Mouse (Mus musculus) hindbrain, embryonic 12.5 days (tissue): ENCODE data around the gene Por. TPM values are rescaled to one million over a fixed set of nuclear protein-coding genes. Genes with fewer than 3 reads are reported as not detected.

ENCODE experiments used
- ATAC-seq: fragments of 200-750 bp; cut with Nextera tagmentation; 2 replicates; pipeline ENCODE4 v1.8.0; 2017; ENCODE audit warnings: moderate TSS enrichment; ENCODE audit not compliant: low FRiP score
- H3K27ac ChIP-seq: fragments of 300-500 bp; sonication (generic); 2 replicates; pipeline ENCODE4 v1.5.1; 2016; ENCODE audit warnings: mild to moderate bottlenecking
- H3K27me3 ChIP-seq: fragments of 300-500 bp; sonication (generic); 2 replicates; pipeline ENCODE4 v1.6.1; 2016; ENCODE audit warnings: mild to moderate bottlenecking
- H3K36me3 ChIP-seq: fragments of 300-500 bp; sonication (generic); 2 replicates; pipeline ENCODE4 v1.6.1; 2016; ENCODE audit warnings: mild to moderate bottlenecking
- H3K4me1 ChIP-seq: fragments of 300-500 bp; sonication (generic); 2 replicates; pipeline ENCODE4 v1.6.1; 2016
- H3K4me2 ChIP-seq: fragments of 300-500 bp; sonication (generic); replicated peaks from 2 replicates; pipeline ENCODE4 v1.6.1; 2016; ENCODE audit warnings: mild to moderate bottlenecking
- H3K4me3 ChIP-seq: fragments of 300-500 bp; sonication (generic); 2 replicates; pipeline ENCODE4 v1.5.1; 2016; ENCODE audit warnings: mild to moderate bottlenecking
- H3K9ac ChIP-seq: fragments of 300-500 bp; sonication (generic); 2 replicates; pipeline ENCODE4 v1.6.1; 2016; ENCODE audit warnings: mild to moderate bottlenecking, moderate library complexity
- H3K9me3 ChIP-seq: fragments of 300-500 bp; sonication (generic); replicated peaks from 2 replicates; pipeline ENCODE4 v1.6.1; 2016; ENCODE audit warnings: mild to moderate bottlenecking
- WGBS: fragments of 180-500 bp; shearing (Covaris S2); methylation state at CpG from one replicate; pipeline ENCODE4 v1.1.7; 2016; 5-methylcytosine and 5-hydroxymethylcytosine counted together
- polyA plus RNA-seq: library from polyadenylated mRNA; unstranded; fragments of >200 nt; fragmentation: Nextera tagmentation; extraction: Ambion mirVana; gene quantifications from 2 replicates; pipeline ENCODE4 v1.2.1, GENCODE M21; 2016

The Por gene
- polyA plus RNA-seq, 1 experiment from 2014 or later: 119 TPM

DNA sequence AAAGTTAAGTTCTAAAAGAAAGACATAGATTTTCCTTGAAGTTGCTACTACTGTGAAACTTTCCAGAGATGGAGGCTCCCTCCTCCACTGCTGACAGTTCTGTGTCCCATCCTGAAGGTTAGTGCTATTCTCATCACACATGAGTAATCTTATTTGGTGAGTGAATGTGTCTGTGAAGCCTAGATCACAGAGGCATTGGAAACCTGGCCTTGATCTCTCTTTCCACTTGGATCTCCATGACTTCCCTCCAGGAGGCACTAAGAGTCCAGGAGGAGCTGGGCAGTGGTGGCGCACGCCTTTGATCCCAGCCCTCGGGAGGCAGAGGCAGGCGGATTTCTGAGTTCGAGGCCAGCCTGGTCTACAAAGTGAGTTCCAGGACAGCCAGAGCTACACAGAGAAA is 12.2 kb downstream of the Por start:
- no peak overlapping the region for H3K27ac ChIP-seq
- no peaks in the 10 kb centered on the region for H3K9me3 ChIP-seq
- no peak overlapping the region for H3K4me3 ChIP-seq
- no peaks in the 10 kb centered on the region for H3K36me3 ChIP-seq
- no peak overlapping the region for H3K9ac ChIP-seq
- ATAC-seq: no peak
- H3K4me2 ChIP-seq: no peak overlapping the region
- H3K4me1 ChIP-seq: no peaks in the 10 kb centered on the region
- H3K27me3 ChIP-seq: no peaks in the 10 kb centered on the region
- WGBS: 95% methylated on average over 5 of the region's 5 CpGs

DNA sequence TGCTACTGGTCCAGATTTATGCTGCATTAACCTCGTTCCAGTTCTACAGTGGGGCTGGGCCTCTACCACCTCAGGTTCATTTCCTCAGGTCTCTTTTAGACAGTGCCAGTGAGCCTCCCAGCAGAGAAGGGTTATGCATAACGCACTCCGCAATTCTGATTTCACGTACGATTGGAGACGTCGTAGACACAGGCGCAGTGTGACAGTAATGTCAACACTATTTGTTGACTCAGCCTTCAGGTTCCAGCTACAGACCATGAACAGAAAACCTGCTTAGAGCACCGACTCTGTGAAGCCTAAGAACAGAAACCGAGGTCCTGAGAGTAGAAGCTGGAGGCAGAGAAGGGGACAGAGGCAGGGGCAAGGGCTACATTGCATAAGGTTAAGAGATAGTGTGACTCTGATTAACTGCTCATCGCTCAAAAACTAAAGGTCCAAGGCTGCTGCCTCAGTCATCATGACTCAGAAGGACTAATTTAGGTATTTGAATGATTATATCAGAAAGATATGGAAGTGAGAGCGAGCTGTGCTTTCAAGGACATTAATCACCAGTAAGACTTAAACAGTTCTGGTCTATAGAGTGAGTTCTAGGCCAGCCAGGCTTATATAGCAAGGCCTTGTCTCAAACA is 13.2 kb downstream of the Por start:
- no peak overlapping the region for H3K4me2 ChIP-seq
- no peak overlapping the region for H3K9ac ChIP-seq
- ATAC-seq: no peak
- 88% methylated on average over 12 of the region's 12 CpGs for WGBS
- no peaks in the 10 kb centered on the region for H3K27me3 ChIP-seq
- no peak overlapping the region for H3K27ac ChIP-seq
- H3K4me3 ChIP-seq: no peak overlapping the region
- no peaks in the 10 kb centered on the region for H3K36me3 ChIP-seq
- 0 out of 2 replicates have a peak, but pooled peaks cover 2% of the 10 kb centered on the region for H3K4me1 ChIP-seq
- H3K9me3 ChIP-seq: no peaks in the 10 kb centered on the region

DNA sequence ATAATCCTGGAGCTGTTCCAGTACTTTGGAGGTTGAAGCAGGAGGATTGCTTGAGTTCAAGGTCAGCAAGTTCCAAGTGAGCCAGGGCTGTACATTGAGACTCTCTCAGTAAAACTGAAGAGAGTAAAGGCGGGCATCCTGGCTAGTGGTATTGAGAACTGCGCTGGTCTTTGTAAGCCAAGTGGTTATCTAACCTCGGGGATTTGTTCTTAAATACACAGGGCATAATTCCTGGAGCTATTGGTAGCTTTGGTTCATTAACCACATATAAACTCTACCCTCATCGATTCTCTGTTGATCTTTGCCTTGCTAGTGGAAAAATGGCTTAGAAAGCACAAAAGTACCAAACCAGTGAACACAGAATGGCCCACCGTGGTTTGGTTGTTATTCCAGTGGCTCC is 20.6 kb downstream of the Por start:
- Histone ChIP-seq H3K27me3 (no peaks in the 10 kb centered on the region), H3K9ac (peak overlapping the region; percentile 85; the same call in 1 of the 2 replicates), H3K27ac (no peak overlapping the region), H3K4me1 (peaks cover 21% of the 10 kb centered on the region), H3K4me3 (peak overlapping the region; percentile 77), H3K9me3 (no peaks in the 10 kb centered on the region), H3K36me3 (0 out of 2 replicates have a peak, but pooled peaks cover 4% of the 10 kb centered on the region), H3K4me2 (peak overlapping the region; percentile 97)
- 89% methylated on average over 5 of the region's 5 CpGs for WGBS
- ATAC-seq: no peak

DNA sequence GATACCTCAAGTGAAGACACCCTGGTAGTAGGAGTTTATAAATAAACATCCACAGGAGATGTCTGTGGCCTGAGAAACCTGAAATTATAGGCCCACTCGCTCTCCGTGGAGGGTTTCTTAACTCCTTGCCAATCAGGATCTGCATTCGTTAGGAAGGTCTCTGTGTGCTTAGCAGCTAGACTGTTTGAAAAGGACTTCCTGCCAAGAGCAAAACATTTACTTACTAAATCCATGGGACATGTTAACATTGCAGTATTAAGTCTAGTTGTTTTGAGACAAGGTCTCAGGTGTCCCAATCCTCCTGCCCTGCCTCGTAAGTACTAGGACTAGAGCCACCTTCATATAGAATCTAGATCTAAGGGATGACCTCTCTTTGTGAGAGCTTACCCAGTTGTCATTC is 21.4 kb downstream of the Por start:
- H3K4me2 ChIP-seq: no peak overlapping the region
- no peak overlapping the region for H3K27ac ChIP-seq
- 0 out of 2 replicates have a peak, but pooled peaks cover 4% of the 10 kb centered on the region for H3K36me3 ChIP-seq
- H3K27me3 ChIP-seq: no peaks in the 10 kb centered on the region
- no peak overlapping the region for H3K4me3 ChIP-seq
- H3K9me3 ChIP-seq: no peaks in the 10 kb centered on the region
- no peak for ATAC-seq
- H3K9ac ChIP-seq: no peak overlapping the region
- WGBS: 91% methylated on average over 4 of the region's 4 CpGs
- peaks cover 24% of the 10 kb centered on the region for H3K4me1 ChIP-seq

DNA sequence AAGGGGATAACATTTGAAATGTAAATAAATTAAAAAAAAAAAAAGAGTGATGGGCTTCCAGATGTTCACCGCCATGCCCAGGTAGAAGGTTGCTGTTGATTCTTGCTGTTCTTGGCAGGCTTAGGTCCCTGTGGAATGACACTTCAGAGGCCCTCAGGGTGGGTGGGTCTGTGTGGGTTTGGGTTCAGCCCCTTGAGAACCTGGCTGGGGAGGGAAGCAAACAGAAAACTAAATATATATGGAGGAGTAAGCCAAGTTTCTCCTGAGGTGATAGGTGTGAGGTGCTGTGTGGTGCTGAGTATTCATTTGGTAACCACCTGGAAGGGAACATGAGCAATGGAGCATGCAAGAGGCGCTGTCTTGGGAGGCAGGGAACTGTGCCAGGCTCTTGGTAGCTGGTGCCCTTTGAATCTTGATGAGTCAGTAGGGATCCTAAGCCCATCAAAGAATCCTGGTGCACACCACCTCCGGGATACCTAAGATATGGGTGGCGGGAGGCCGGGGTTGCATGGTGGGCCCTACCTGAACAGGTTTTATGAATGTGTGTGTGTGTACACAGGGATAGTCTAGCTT is 23.5 kb downstream of the Por start:
- Histone ChIP-seq H3K4me2 (no peak overlapping the region), H3K36me3 (0 out of 2 replicates have a peak, but pooled peaks cover 5% of the 10 kb centered on the region), H3K4me1 (peaks cover 20% of the 10 kb centered on the region), H3K27me3 (no peaks in the 10 kb centered on the region), H3K9me3 (no peaks in the 10 kb centered on the region), H3K27ac (no peak overlapping the region), H3K4me3 (no peak overlapping the region), H3K9ac (no peak overlapping the region)
- 97% methylated on average over 5 of the region's 5 CpGs for WGBS
- no peak for ATAC-seq

DNA sequence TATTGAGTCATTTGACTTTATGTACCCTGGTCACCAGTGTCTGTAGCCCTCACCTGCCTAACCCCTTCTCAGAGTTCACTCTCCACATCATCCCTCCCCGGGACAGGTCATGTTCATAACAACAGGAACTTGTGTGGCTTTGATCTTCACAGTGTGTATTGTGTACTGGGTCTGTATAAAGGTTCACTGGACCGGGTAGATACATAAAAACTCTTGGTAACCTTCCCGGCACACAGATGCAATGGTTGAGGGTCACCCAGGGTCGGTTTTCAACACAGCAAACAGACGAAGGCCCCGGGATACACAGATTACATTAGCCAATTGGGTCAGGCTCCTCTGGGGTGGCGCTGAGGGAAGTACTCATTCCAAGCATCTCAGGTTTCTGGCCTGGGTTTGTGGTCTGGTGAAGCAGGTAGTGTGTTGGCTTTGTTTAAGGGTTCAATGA is 25.5 kb downstream of the Por start:
- Histone ChIP-seq H3K36me3 (0 out of 2 replicates have a peak, but pooled peaks cover 13% of the 10 kb centered on the region), H3K4me3 (no peak overlapping the region), H3K27ac (no peak overlapping the region), H3K9me3 (no peaks in the 10 kb centered on the region), H3K4me2 (no peak overlapping the region), H3K27me3 (no peaks in the 10 kb centered on the region), H3K9ac (no peak overlapping the region), H3K4me1 (peaks cover 11% of the 10 kb centered on the region)
- 60% methylated on average over 7 of the region's 7 CpGs for WGBS
- no peak for ATAC-seq

DNA sequence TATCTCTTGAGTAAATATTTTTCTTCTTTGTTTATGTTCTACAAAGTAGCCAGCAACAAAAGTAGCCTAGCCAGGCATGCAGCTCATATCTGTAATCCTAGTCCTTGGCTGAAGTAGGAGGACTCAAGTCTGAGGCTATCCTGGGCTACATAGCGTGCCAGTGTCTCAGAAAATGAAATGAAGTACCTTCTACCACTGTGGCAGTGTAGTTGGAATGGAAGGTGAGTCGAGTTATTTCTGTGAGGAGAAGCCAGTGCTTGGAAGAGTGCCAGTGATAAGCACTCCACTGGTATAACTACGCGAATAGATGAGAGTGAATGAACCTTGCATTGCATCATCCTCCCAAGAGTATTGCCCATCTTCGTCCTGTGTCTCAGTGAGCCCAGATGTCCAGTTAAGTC is 27.9 kb downstream of the Por start:
- Histone ChIP-seq H3K4me1 (0 out of 2 replicates have a peak, but pooled peaks cover 7% of the 10 kb centered on the region), H3K27ac (no peak overlapping the region), H3K27me3 (no peaks in the 10 kb centered on the region), H3K9ac (no peak overlapping the region), H3K4me3 (no peak overlapping the region), H3K36me3 (0 out of 2 replicates have a peak, but pooled peaks cover 20% of the 10 kb centered on the region), H3K4me2 (no peak overlapping the region), H3K9me3 (no peaks in the 10 kb centered on the region)
- WGBS: 91% methylated on average over 5 of the region's 5 CpGs
- ATAC-seq: no peak

DNA sequence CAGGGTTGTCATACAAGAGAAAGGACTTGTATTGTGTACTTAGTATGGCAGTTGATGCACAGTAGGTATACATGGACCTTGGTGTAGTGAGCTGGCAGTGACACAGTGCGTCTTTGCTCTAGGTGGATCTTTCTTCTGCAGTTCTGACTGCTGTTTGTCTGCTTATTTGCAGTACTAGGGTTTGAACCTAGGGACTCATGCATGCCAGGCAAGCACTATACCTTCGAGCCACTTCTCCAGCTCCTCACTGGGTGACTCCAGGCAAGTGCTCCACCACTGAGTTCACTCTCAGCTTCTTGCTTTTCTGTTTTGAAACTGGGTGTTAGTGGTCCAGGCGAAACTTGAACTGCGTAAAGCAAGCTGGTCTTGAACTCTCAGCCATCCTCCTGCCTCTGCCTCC is 31.8 kb downstream of the Por start:
- Histone ChIP-seq H3K9ac (no peak overlapping the region), H3K9me3 (no peaks in the 10 kb centered on the region), H3K27ac (no peak overlapping the region), H3K4me2 (no peak overlapping the region), H3K36me3 (peaks cover 26% of the 10 kb centered on the region), H3K27me3 (no peaks in the 10 kb centered on the region), H3K4me1 (0 out of 2 replicates have a peak, but pooled peaks cover 3% of the 10 kb centered on the region), H3K4me3 (no peak overlapping the region)
- WGBS: 94% methylated on average over 4 of the region's 4 CpGs
- ATAC-seq: no peak

DNA sequence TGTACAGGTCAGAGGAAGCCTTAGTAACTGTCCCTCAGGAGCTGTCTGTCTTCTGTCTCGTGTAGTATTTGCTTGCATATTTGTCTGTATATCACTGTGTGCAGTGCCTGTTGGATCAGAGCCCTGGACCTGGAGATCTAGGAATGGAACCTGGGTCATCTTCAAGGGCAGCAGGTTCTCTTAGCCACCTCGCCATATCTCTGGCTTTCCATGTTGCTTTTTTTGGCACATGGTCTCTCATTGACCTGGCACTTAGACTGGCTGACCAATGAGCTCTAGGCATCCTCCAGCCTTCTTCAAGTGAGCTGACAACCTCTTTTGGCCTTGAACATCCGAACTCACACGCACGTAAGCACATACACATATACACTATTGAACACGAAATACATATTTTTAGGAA is 32.4 kb downstream of the Por start:
- no peak overlapping the region for H3K9ac ChIP-seq
- peaks cover 31% of the 10 kb centered on the region for H3K36me3 ChIP-seq
- no peaks in the 10 kb centered on the region for H3K27me3 ChIP-seq
- WGBS: 92% methylated on average over 6 of the region's 6 CpGs
- 0 out of 2 replicates have a peak, but pooled peaks cover 3% of the 10 kb centered on the region for H3K4me1 ChIP-seq
- no peaks in the 10 kb centered on the region for H3K9me3 ChIP-seq
- no peak overlapping the region for H3K27ac ChIP-seq
- no peak for ATAC-seq
- no peak overlapping the region for H3K4me2 ChIP-seq
- no peak overlapping the region for H3K4me3 ChIP-seq

DNA sequence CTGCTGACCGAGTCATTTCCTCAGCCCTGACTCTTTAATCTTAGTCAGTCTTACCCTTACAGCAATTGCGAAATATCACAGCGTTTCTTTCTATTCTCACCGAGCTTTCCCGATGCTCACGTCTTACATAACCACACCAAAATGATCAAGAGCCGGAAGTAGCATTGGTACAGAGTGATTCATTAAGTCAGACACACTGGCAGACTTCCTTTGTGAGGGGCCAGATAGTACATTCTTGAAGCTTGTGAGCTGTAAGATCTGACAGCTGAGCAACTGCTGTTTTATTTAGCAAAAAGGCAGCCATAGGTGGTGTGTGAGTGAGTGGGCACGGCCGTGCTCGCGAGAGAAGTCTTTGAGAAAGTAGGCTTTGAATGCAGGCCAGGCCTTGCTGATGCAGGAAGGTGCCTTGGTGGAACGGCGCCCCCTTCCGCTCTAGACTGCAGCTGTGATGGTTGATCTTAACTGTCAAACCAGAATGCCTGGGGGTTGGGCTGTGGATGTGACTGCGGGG is 32.9 kb downstream of the Por start:
- H3K4me3 ChIP-seq: no peak overlapping the region
- 0 out of 2 replicates have a peak, but pooled peaks cover 3% of the 10 kb centered on the region for H3K4me1 ChIP-seq
- H3K4me2 ChIP-seq: no peak overlapping the region
- WGBS: 80% methylated on average over 15 of the region's 15 CpGs
- no peak overlapping the region for H3K27ac ChIP-seq
- peaks cover 37% of the 10 kb centered on the region for H3K36me3 ChIP-seq
- no peaks in the 10 kb centered on the region for H3K9me3 ChIP-seq
- no peak for ATAC-seq
- H3K27me3 ChIP-seq: no peaks in the 10 kb centered on the region
- H3K9ac ChIP-seq: no peak overlapping the region

DNA sequence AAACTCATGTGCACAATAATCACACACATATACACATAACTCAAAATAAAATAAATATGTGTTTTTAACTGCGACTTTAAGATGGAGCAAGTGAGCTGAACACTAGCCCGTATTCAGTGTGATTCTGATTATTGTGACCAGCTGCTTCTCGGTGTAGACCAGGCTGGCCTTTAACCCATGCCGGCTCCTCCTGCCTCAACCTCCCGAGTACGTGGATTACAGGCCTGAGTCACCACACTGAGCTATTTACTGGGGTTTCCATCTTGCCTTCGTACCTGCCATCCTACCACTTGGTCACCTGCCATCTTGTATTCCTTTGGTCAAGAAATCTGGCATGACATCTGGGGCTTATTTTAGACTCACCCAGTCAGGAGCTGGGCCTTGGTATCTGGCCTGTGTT is 33.6 kb downstream of the Por start:
- no peaks in the 10 kb centered on the region for H3K9me3 ChIP-seq
- no peak for ATAC-seq
- H3K9ac ChIP-seq: no peak overlapping the region
- WGBS: 92% methylated on average over 7 of the region's 7 CpGs
- H3K4me2 ChIP-seq: no peak overlapping the region
- no peaks in the 10 kb centered on the region for H3K27me3 ChIP-seq
- no peak overlapping the region for H3K27ac ChIP-seq
- 0 out of 2 replicates have a peak, but pooled peaks cover 3% of the 10 kb centered on the region for H3K4me1 ChIP-seq
- H3K36me3 ChIP-seq: peaks cover 39% of the 10 kb centered on the region
- no peak overlapping the region for H3K4me3 ChIP-seq

DNA sequence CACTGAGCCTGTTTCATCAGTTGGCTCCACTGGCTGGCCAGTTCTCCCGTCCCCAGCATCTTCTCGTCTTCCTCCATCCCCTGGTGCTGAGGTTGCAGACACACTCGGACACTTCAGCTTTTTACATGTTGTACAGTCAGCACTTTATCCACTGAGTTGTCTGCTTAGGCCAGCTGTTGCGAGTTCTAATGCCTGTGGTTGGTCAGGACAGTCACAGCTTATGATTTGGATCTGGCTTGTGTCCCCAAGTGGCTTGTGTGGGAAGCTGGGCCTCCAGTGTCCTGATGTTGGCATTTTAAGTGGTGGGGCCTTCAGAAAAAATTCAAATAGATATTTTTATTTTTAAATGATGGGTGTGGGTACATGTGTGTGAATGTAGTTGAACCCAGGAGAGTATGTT is 35.5 kb downstream of the Por start:
- Histone ChIP-seq H3K27ac (no peak overlapping the region), H3K4me2 (no peak overlapping the region), H3K9ac (no peak overlapping the region), H3K4me3 (no peak overlapping the region), H3K27me3 (no peaks in the 10 kb centered on the region), H3K9me3 (peaks cover 5% of the 10 kb centered on the region; the same call in 1 of the 2 replicates), H3K4me1 (0 out of 2 replicates have a peak, but pooled peaks cover 3% of the 10 kb centered on the region), H3K36me3 (peaks cover 39% of the 10 kb centered on the region)
- WGBS: 94% methylated on average over 4 of the region's 4 CpGs
- ATAC-seq: no peak
